Mouse (Mus musculus): ENCODE results near the gene Usp48. TPM values are rescaled to one million over a fixed set of nuclear protein-coding genes. Genes with fewer than 3 reads are reported as not detected.

The Usp48 gene
- polyA plus RNA-seq, 1 experiment from 2014 or later = 44.2 TPM

- Histone ChIP-seq H3K4me2 (no peak overlapping the region), H3K9ac (no peak overlapping the region), H3K27me3 (replicated peaks) (peaks cover 91% of the 10 kb centered on the region), H3K4me3 (no peak overlapping the region), H3K9me3 (replicated peaks) (no peaks in the 10 kb centered on the region), H3K4me1 (replicated peaks) (peaks cover 11% of the 10 kb centered on the region), H3K27ac (ENCODE audit: poor library complexity, severe bottlenecking) (no peak overlapping the region), H3K36me3 (no peaks in the 10 kb centered on the region)
- 63% methylated on average over 13 of the region's 13 CpGs for WGBS
- ATAC-seq (ENCODE audit: insufficient number of reproducible peaks, low FRiP score) = no peak
Measured at GRCm38 (mm10) chr4:137676700-137677484, 83.3 kb downstream of the Usp48 start.

- ATAC-seq (ENCODE audit: insufficient number of reproducible peaks, low FRiP score) = no peak
- Histone ChIP-seq H3K27me3 (replicated peaks) (peaks cover 91% of the 10 kb centered on the region), H3K9me3 (replicated peaks) (no peaks in the 10 kb centered on the region), H3K27ac (ENCODE audit: poor library complexity, severe bottlenecking) (no peak overlapping the region), H3K36me3 (no peaks in the 10 kb centered on the region), H3K4me1 (replicated peaks) (peaks cover 11% of the 10 kb centered on the region), H3K9ac (no peak overlapping the region), H3K4me3 (no peak overlapping the region), H3K4me2 (no peak overlapping the region)
- 70% methylated on average over 5 of the region's 5 CpGs for WGBS
Measured at GRCm38 (mm10) chr4:137677906-137678305, 84.4 kb downstream of the Usp48 start.

GRCm38 (mm10) chr4:137678568-137678967 lies 85.0 kb downstream of the Usp48 start:
- H3K4me2 ChIP-seq = no peak overlapping the region
- no peak for ATAC-seq (ENCODE audit: insufficient number of reproducible peaks, low FRiP score)
- no peak overlapping the region for H3K9ac ChIP-seq
- H3K36me3 ChIP-seq = no peaks in the 10 kb centered on the region
- H3K27ac ChIP-seq (ENCODE audit: poor library complexity, severe bottlenecking) = no peak overlapping the region
- no peak overlapping the region for H3K4me3 ChIP-seq
- 69% methylated on average over 9 of the region's 9 CpGs for WGBS
- H3K4me1 ChIP-seq (replicated peaks) = peaks cover 11% of the 10 kb centered on the region
- no peaks in the 10 kb centered on the region for H3K9me3 ChIP-seq (replicated peaks)
- H3K27me3 ChIP-seq (replicated peaks) = peaks cover 91% of the 10 kb centered on the region

- no peak for ATAC-seq (ENCODE audit: insufficient number of reproducible peaks, low FRiP score)
- Histone ChIP-seq H3K36me3 (no peaks in the 10 kb centered on the region), H3K4me2 (no peak overlapping the region), H3K9me3 (replicated peaks) (no peaks in the 10 kb centered on the region), H3K4me3 (no peak overlapping the region), H3K4me1 (replicated peaks) (peaks cover 11% of the 10 kb centered on the region), H3K27ac (ENCODE audit: poor library complexity, severe bottlenecking) (no peak overlapping the region), H3K9ac (no peak overlapping the region), H3K27me3 (replicated peaks) (peaks cover 97% of the 10 kb centered on the region)
- WGBS = 82% methylated on average over 2 of the region's 2 CpGs
Measured at GRCm38 (mm10) chr4:137679979-137680550, 86.5 kb downstream of the Usp48 start.

- no peaks in the 10 kb centered on the region for H3K36me3 ChIP-seq
- H3K4me3 ChIP-seq = no peak overlapping the region
- peaks cover 11% of the 10 kb centered on the region for H3K4me1 ChIP-seq (replicated peaks)
- H3K27me3 ChIP-seq (replicated peaks) = peaks cover 97% of the 10 kb centered on the region
- H3K9me3 ChIP-seq (replicated peaks) = no peaks in the 10 kb centered on the region
- WGBS = 41% methylated on average over 7 of the region's 7 CpGs
- no peak overlapping the region for H3K9ac ChIP-seq
- no peak overlapping the region for H3K27ac ChIP-seq (ENCODE audit: poor library complexity, severe bottlenecking)
- no peak for ATAC-seq (ENCODE audit: insufficient number of reproducible peaks, low FRiP score)
- no peak overlapping the region for H3K4me2 ChIP-seq
Measured at GRCm38 (mm10) chr4:137680721-137681120, 87.2 kb downstream of the Usp48 start.

GRCm38 (mm10) chr4:137681408-137682104 lies 88.0 kb downstream of the Usp48 start:
- Histone ChIP-seq H3K4me3 (peak overlapping the region; percentile 42), H3K27me3 (replicated peaks) (peaks cover 100% of the 10 kb centered on the region), H3K36me3 (no peaks in the 10 kb centered on the region), H3K4me1 (replicated peaks) (peaks cover 11% of the 10 kb centered on the region), H3K4me2 (peak overlapping the region; percentile 71), H3K27ac (ENCODE audit: poor library complexity, severe bottlenecking) (no peak overlapping the region), H3K9me3 (replicated peaks) (no peaks in the 10 kb centered on the region), H3K9ac (peak overlapping the region; percentile 44; the same call in 1 of the 2 replicates)
- peak; percentile 15; the same call in 1 of the 2 replicates for ATAC-seq (ENCODE audit: insufficient number of reproducible peaks, low FRiP score)
- 6% methylated on average over 52 of the region's 52 CpGs for WGBS

- H3K36me3 ChIP-seq = no peaks in the 10 kb centered on the region
- H3K27ac ChIP-seq (ENCODE audit: poor library complexity, severe bottlenecking) = no peak overlapping the region
- no peak; the same call in 1 of the 2 replicates for ATAC-seq (ENCODE audit: insufficient number of reproducible peaks, low FRiP score)
- peaks cover 91% of the 10 kb centered on the region for H3K27me3 ChIP-seq (replicated peaks)
- WGBS = 45% methylated on average over 7 of the region's 7 CpGs
- no peaks in the 10 kb centered on the region for H3K9me3 ChIP-seq (replicated peaks)
- peaks cover 11% of the 10 kb centered on the region for H3K4me1 ChIP-seq (replicated peaks)
- no peak overlapping the region for H3K9ac ChIP-seq
- H3K4me2 ChIP-seq = no peak overlapping the region
- no peak overlapping the region for H3K4me3 ChIP-seq
Measured at GRCm38 (mm10) chr4:137682961-137683453, 89.5 kb downstream of the Usp48 start.

- Histone ChIP-seq H3K36me3 (no peaks in the 10 kb centered on the region), H3K4me3 (no peak overlapping the region), H3K27ac (ENCODE audit: poor library complexity, severe bottlenecking) (no peak overlapping the region), H3K27me3 (replicated peaks) (peaks cover 80% of the 10 kb centered on the region), H3K4me1 (replicated peaks) (peaks cover 11% of the 10 kb centered on the region), H3K9ac (no peak overlapping the region), H3K4me2 (no peak overlapping the region), H3K9me3 (replicated peaks) (no peaks in the 10 kb centered on the region)
- 30% methylated on average over 9 of the region's 9 CpGs for WGBS
- ATAC-seq (ENCODE audit: insufficient number of reproducible peaks, low FRiP score) = no peak
Measured at GRCm38 (mm10) chr4:137684830-137685343, 91.3 kb downstream of the Usp48 start.

- H3K4me3 ChIP-seq = no peak overlapping the region
- H3K27me3 ChIP-seq (replicated peaks) = peaks cover 66% of the 10 kb centered on the region
- 83% methylated on average over 5 of the region's 5 CpGs for WGBS
- H3K4me2 ChIP-seq = no peak overlapping the region
- H3K36me3 ChIP-seq = no peaks in the 10 kb centered on the region
- no peaks in the 10 kb centered on the region for H3K9me3 ChIP-seq (replicated peaks)
- H3K9ac ChIP-seq = no peak overlapping the region
- peaks cover 6% of the 10 kb centered on the region for H3K4me1 ChIP-seq (replicated peaks)
- no peak overlapping the region for H3K27ac ChIP-seq (ENCODE audit: poor library complexity, severe bottlenecking)
- ATAC-seq (ENCODE audit: insufficient number of reproducible peaks, low FRiP score) = no peak
Measured at GRCm38 (mm10) chr4:137686303-137686702, 92.7 kb downstream of the Usp48 start.

- H3K4me3 ChIP-seq = no peak overlapping the region
- H3K27ac ChIP-seq (ENCODE audit: poor library complexity, severe bottlenecking) = no peak overlapping the region
- 75% methylated on average over 14 of the region's 14 CpGs for WGBS
- ATAC-seq (ENCODE audit: insufficient number of reproducible peaks, low FRiP score) = no peak
- no peaks in the 10 kb centered on the region for H3K9me3 ChIP-seq (replicated peaks)
- H3K36me3 ChIP-seq = no peaks in the 10 kb centered on the region
- H3K4me2 ChIP-seq = no peak overlapping the region
- peaks cover 65% of the 10 kb centered on the region for H3K27me3 ChIP-seq (replicated peaks)
- H3K4me1 ChIP-seq (replicated peaks) = no peaks in the 10 kb centered on the region
- H3K9ac ChIP-seq = no peak overlapping the region
Measured at GRCm38 (mm10) chr4:137687234-137687825, 93.8 kb downstream of the Usp48 start.
